Mouse (Mus musculus): Measurements from ENCODE around the gene Cd44. TPM values are rescaled to one million over a fixed set of nuclear protein-coding genes. Genes with fewer than 3 reads are reported as not detected.
A peak's percentile ranks its signal among the peaks of the same experiment; 100 is the strongest.

Gene Cd44
- polyA plus RNA-seq, 1 experiment from 2014 or later: 12.5 TPM

GRCm38 (mm10) chr2:102853297-102853696 lies 48.2 kb downstream of the Cd44 start:
- Histone ChIP-seq H3K36me3 (ENCODE audit: control insufficient read depth, insufficient read depth, low read length) (no peaks in the 10 kb centered on the region), H3K4me3 (ENCODE audit: low read length) (no peak overlapping the region), H3K9me3 (ENCODE audit: control insufficient read depth, low read length) (no peaks in the 10 kb centered on the region), H3K27ac (ENCODE audit: low read length) (no peak overlapping the region), H3K9ac (ENCODE audit: low read depth, low read length) (no peak overlapping the region), H3K27me3 (replicated peaks; ENCODE audit: control insufficient read depth, insufficient read depth, low read length) (no peaks in the 10 kb centered on the region), H3K4me2 (ENCODE audit: low read depth, low read length) (no peak overlapping the region), H3K4me1 (ENCODE audit: control insufficient read depth, insufficient read depth, low read length) (no peaks in the 10 kb centered on the region)
- WGBS: 90% methylated on average over 3 of the region's 3 CpGs
- ATAC-seq: no peak

DNA sequence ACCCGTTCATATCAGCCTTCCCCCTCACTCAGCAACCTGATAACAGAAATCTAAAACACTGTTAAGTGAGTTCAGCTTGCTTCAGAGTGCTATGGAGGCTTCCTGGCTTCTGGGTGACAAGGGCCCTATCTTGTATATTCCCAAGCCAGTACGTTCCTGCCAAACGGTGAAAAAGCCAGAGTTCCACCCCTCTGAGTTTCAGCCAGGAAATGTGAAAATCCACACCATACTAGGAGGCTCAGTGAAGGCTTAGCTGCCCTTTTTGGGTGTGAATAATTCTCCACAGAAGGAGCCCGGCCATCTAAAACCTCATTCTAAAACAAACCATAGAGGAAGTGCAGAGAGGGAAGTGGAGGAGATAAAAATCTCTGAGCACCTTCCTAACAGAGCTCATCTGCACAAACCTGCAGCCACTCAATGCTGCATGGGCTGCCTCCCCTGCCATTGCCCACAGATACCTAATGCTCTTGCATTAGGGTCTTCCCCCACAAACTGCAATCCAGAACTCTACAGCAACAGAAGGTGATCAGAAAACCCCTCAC lies 49.5 kb downstream of the Cd44 start:
- H3K4me1 ChIP-seq (ENCODE audit: control insufficient read depth, insufficient read depth, low read length): no peaks in the 10 kb centered on the region
- 53% methylated on average over 4 of the region's 4 CpGs for WGBS
- H3K9ac ChIP-seq (ENCODE audit: low read depth, low read length): no peak overlapping the region
- no peak overlapping the region for H3K27ac ChIP-seq (ENCODE audit: low read length)
- H3K4me3 ChIP-seq (ENCODE audit: low read length): no peak overlapping the region
- no peaks in the 10 kb centered on the region for H3K27me3 ChIP-seq (replicated peaks; ENCODE audit: control insufficient read depth, insufficient read depth, low read length)
- no peaks in the 10 kb centered on the region for H3K9me3 ChIP-seq (ENCODE audit: control insufficient read depth, low read length)
- H3K36me3 ChIP-seq (ENCODE audit: control insufficient read depth, insufficient read depth, low read length): no peaks in the 10 kb centered on the region
- no peak overlapping the region for H3K4me2 ChIP-seq (ENCODE audit: low read depth, low read length)
- no peak for ATAC-seq

DNA sequence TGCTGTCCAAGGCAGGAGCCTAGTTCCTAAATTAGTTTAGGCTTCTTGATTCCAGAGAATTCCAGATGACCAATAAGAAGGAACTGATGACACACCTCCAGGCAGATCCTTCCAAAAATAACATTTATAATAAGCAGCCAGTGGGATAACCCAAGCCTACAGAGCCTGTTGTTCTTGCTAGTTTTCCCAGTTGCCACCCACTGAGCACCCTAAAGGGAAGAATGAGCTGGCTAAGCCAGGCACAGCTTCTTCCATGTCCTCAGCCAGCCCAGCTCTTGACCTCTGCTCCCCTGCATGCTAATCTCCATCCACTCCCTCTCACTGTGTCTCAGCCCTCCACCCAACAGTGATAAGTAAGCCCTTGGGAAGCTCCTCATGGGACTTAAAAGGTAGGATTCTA lies 51.4 kb downstream of the Cd44 start:
- no peaks in the 10 kb centered on the region for H3K4me1 ChIP-seq (ENCODE audit: control insufficient read depth, insufficient read depth, low read length)
- H3K4me3 ChIP-seq (ENCODE audit: low read length): no peak overlapping the region
- no peak overlapping the region for H3K27ac ChIP-seq (ENCODE audit: low read length)
- no peak overlapping the region for H3K9ac ChIP-seq (ENCODE audit: low read depth, low read length)
- H3K9me3 ChIP-seq (ENCODE audit: control insufficient read depth, low read length): no peaks in the 10 kb centered on the region
- H3K36me3 ChIP-seq (ENCODE audit: control insufficient read depth, insufficient read depth, low read length): no peaks in the 10 kb centered on the region
- no peak overlapping the region for H3K4me2 ChIP-seq (ENCODE audit: low read depth, low read length)
- H3K27me3 ChIP-seq (replicated peaks; ENCODE audit: control insufficient read depth, insufficient read depth, low read length): no peaks in the 10 kb centered on the region
- ATAC-seq: no peak

GRCm38 (mm10) chr2:102848811-102849433 lies 52.5 kb downstream of the Cd44 start:
- ATAC-seq: no peak
- H3K27ac ChIP-seq (ENCODE audit: low read length): no peak overlapping the region
- H3K27me3 ChIP-seq (replicated peaks; ENCODE audit: control insufficient read depth, insufficient read depth, low read length): no peaks in the 10 kb centered on the region
- no peaks in the 10 kb centered on the region for H3K9me3 ChIP-seq (ENCODE audit: control insufficient read depth, low read length)
- WGBS: 83% methylated on average over 5 of the region's 5 CpGs
- H3K4me3 ChIP-seq (ENCODE audit: low read length): no peak overlapping the region
- no peaks in the 10 kb centered on the region for H3K36me3 ChIP-seq (ENCODE audit: control insufficient read depth, insufficient read depth, low read length)
- no peak overlapping the region for H3K4me2 ChIP-seq (ENCODE audit: low read depth, low read length)
- no peak overlapping the region for H3K9ac ChIP-seq (ENCODE audit: low read depth, low read length)
- no peaks in the 10 kb centered on the region for H3K4me1 ChIP-seq (ENCODE audit: control insufficient read depth, insufficient read depth, low read length)

- no peak for ATAC-seq
- Histone ChIP-seq H3K4me3 (ENCODE audit: low read length) (no peak overlapping the region), H3K4me1 (ENCODE audit: control insufficient read depth, insufficient read depth, low read length) (no peaks in the 10 kb centered on the region), H3K9ac (ENCODE audit: low read depth, low read length) (no peak overlapping the region), H3K27ac (ENCODE audit: low read length) (no peak overlapping the region), H3K36me3 (ENCODE audit: control insufficient read depth, insufficient read depth, low read length) (no peaks in the 10 kb centered on the region), H3K4me2 (ENCODE audit: low read depth, low read length) (no peak overlapping the region), H3K9me3 (ENCODE audit: control insufficient read depth, low read length) (no peaks in the 10 kb centered on the region), H3K27me3 (replicated peaks; ENCODE audit: control insufficient read depth, insufficient read depth, low read length) (no peaks in the 10 kb centered on the region)
Observed at GRCm38 (mm10) chr2:102841231-102841630, 60.2 kb downstream of the Cd44 start.

GRCm38 (mm10) chr2:102838179-102838578 lies 63.3 kb downstream of the Cd44 start:
- Histone ChIP-seq H3K27ac (ENCODE audit: low read length) (no peak overlapping the region), H3K27me3 (replicated peaks; ENCODE audit: control insufficient read depth, insufficient read depth, low read length) (no peaks in the 10 kb centered on the region), H3K9ac (ENCODE audit: low read depth, low read length) (no peak overlapping the region), H3K4me2 (ENCODE audit: low read depth, low read length) (no peak overlapping the region), H3K36me3 (ENCODE audit: control insufficient read depth, insufficient read depth, low read length) (no peaks in the 10 kb centered on the region), H3K4me3 (ENCODE audit: low read length) (no peak overlapping the region), H3K4me1 (ENCODE audit: control insufficient read depth, insufficient read depth, low read length) (no peaks in the 10 kb centered on the region), H3K9me3 (ENCODE audit: control insufficient read depth, low read length) (no peaks in the 10 kb centered on the region)
- no peak for ATAC-seq
- WGBS: 89% methylated on average over 7 of the region's 7 CpGs

DNA sequence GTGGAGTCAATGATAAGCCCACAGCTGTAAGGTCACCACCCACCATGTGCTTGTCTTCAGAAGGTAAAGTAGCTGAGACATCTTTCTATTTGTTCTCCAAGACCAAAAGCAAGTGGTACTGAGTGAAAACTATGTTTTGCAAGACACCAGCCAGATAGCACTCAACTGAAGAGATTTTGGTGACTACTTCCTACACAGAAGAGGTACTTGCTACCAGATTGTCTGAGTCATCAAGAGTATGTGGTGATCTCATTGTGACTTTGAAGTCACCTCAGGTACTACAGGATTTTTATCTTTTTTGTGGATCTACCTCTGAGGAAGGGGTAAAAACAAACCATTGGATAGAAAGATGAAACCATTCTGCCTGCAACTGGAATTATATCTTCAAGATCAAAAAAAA lies 69.9 kb downstream of the Cd44 start:
- no peaks in the 10 kb centered on the region for H3K9me3 ChIP-seq (ENCODE audit: control insufficient read depth, low read length)
- no peak overlapping the region for H3K4me2 ChIP-seq (ENCODE audit: low read depth, low read length)
- no peak for ATAC-seq
- H3K27me3 ChIP-seq (replicated peaks; ENCODE audit: control insufficient read depth, insufficient read depth, low read length): no peaks in the 10 kb centered on the region
- H3K4me1 ChIP-seq (ENCODE audit: control insufficient read depth, insufficient read depth, low read length): no peaks in the 10 kb centered on the region
- H3K9ac ChIP-seq (ENCODE audit: low read depth, low read length): no peak overlapping the region
- no peak overlapping the region for H3K4me3 ChIP-seq (ENCODE audit: low read length)
- no peak overlapping the region for H3K27ac ChIP-seq (ENCODE audit: low read length)
- no peaks in the 10 kb centered on the region for H3K36me3 ChIP-seq (ENCODE audit: control insufficient read depth, insufficient read depth, low read length)

DNA sequence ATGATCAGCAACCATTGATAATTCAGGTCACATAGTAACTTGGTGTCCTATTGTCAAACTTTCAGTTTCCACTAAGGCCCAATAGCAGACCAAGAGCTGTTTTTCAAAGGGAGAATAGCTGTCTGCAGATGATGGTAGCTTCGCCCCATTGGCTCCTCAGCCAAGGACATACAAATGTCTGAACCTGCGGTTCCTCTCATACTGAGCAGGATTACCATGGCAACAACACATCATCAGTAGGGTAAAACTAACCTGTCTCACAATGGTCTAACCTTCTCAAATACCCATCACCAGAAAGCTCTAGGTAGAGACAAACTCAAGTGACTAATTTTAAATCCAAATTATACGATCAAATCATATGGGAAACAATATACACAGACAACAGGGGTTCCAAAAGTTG lies 72.3 kb downstream of the Cd44 start:
- H3K36me3 ChIP-seq (ENCODE audit: control insufficient read depth, insufficient read depth, low read length): no peaks in the 10 kb centered on the region
- ATAC-seq: no peak
- peaks cover 3% of the 10 kb centered on the region; the same call in 1 of the 2 replicates for H3K4me1 ChIP-seq (ENCODE audit: control insufficient read depth, insufficient read depth, low read length)
- H3K4me3 ChIP-seq (ENCODE audit: low read length): no peak overlapping the region
- no peak overlapping the region for H3K4me2 ChIP-seq (ENCODE audit: low read depth, low read length)
- H3K9ac ChIP-seq (ENCODE audit: low read depth, low read length): no peak overlapping the region
- H3K27me3 ChIP-seq (replicated peaks; ENCODE audit: control insufficient read depth, insufficient read depth, low read length): no peaks in the 10 kb centered on the region
- 87% methylated on average over 3 of the region's 3 CpGs for WGBS
- no peak overlapping the region for H3K27ac ChIP-seq (ENCODE audit: low read length)
- no peaks in the 10 kb centered on the region for H3K9me3 ChIP-seq (ENCODE audit: control insufficient read depth, low read length)

DNA sequence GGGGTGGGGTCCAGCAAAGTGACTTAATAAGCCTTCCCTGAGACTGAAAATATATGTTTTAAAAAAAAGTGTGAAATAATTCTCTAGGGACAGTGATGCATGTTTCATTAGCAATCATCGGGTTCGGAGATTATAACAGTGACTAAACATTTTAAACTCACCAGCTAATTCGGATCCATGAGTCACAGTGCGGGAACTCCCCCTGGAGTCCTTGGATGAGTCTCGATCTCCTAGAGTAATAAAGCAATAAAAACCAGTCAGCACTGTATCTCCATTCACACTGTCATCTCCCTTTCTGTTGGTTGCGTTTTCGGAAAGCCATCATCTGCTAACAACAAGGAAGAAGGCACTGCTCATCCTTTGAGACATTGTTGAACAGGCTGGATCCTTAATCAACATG lies 73.1 kb downstream of the Cd44 start:
- H3K9ac ChIP-seq (ENCODE audit: low read depth, low read length): no peak overlapping the region
- H3K36me3 ChIP-seq (ENCODE audit: control insufficient read depth, insufficient read depth, low read length): no peaks in the 10 kb centered on the region
- H3K4me2 ChIP-seq (ENCODE audit: low read depth, low read length): 0 out of 2 replicates have a peak overlapping the region, but pooled peaks have one; percentile 24
- H3K4me1 ChIP-seq (ENCODE audit: control insufficient read depth, insufficient read depth, low read length): peaks cover 3% of the 10 kb centered on the region; the same call in 1 of the 2 replicates
- no peaks in the 10 kb centered on the region for H3K9me3 ChIP-seq (ENCODE audit: control insufficient read depth, low read length)
- H3K27ac ChIP-seq (ENCODE audit: low read length): no peak overlapping the region
- WGBS: 58% methylated on average over 7 of the region's 7 CpGs
- H3K27me3 ChIP-seq (replicated peaks; ENCODE audit: control insufficient read depth, insufficient read depth, low read length): no peaks in the 10 kb centered on the region
- peak; percentile 60 for ATAC-seq
- H3K4me3 ChIP-seq (ENCODE audit: low read length): no peak overlapping the region

- Histone ChIP-seq H3K4me3 (ENCODE audit: low read length) (no peak overlapping the region), H3K36me3 (ENCODE audit: control insufficient read depth, insufficient read depth, low read length) (no peaks in the 10 kb centered on the region), H3K27me3 (replicated peaks; ENCODE audit: control insufficient read depth, insufficient read depth, low read length) (no peaks in the 10 kb centered on the region), H3K9me3 (ENCODE audit: control insufficient read depth, low read length) (no peaks in the 10 kb centered on the region), H3K4me1 (ENCODE audit: control insufficient read depth, insufficient read depth, low read length) (peaks cover 3% of the 10 kb centered on the region; the same call in 1 of the 2 replicates), H3K4me2 (ENCODE audit: low read depth, low read length) (peak overlapping the region; percentile 24; the same call in 1 of the 2 replicates), H3K27ac (ENCODE audit: low read length) (no peak overlapping the region), H3K9ac (ENCODE audit: low read depth, low read length) (no peak overlapping the region)
- WGBS: 64% methylated on average over 1 of the region's 1 CpGs
- ATAC-seq: peak; percentile 79
Observed at GRCm38 (mm10) chr2:102827841-102828240, 73.6 kb downstream of the Cd44 start.

All from intestine, embryonic 16.5 days (tissue).